Mouse (Mus musculus): ENCODE results near the gene Gipc1. TPM values are rescaled to one million over a fixed set of nuclear protein-coding genes. Genes with fewer than 3 reads are reported as not detected.

The Gipc1 gene
- total RNA-seq, 2 experiments from 2014 or later, result 4.4 to 5.2 TPM

GRCm38 (mm10) chr8:83707554-83707953 is 55.1 kb downstream of the Gipc1 start:
- ATAC-seq (replicated peaks; ENCODE audit: low FRiP score, poor library complexity, severe bottlenecking), result no peak

Other genes starting within 250 kb of the Gipc1 start
- gene Scoc, start 194.3 kb upstream of the Gipc1 start, total RNA-seq (2015; ENCODE audit: low replicate concordance), result 40.9 and 47.0 TPM in 2 replicates
- 52.7 and 55.6 TPM in 2 replicates for gene Scoc, start 194.3 kb upstream of the Gipc1 start, total RNA-seq (2017; ENCODE audit: low replicate concordance)
- gene Olfr370, start 116.9 kb upstream of the Gipc1 start, total RNA-seq (2015; ENCODE audit: low replicate concordance), result not detected in 2 replicates
- not detected in 2 replicates for gene Olfr370, start 116.9 kb upstream of the Gipc1 start, total RNA-seq (2017; ENCODE audit: low replicate concordance)
- 49.8 and 57.9 TPM in 2 replicates for gene Ndufb7, start 86.0 kb upstream of the Gipc1 start, total RNA-seq (2015; ENCODE audit: low replicate concordance)
- gene Ndufb7, start 86.0 kb upstream of the Gipc1 start, total RNA-seq (2017; ENCODE audit: low replicate concordance), result 59.0 and 89.2 TPM in 2 replicates
- gene Tecr, start 44.7 kb upstream of the Gipc1 start, total RNA-seq (2015; ENCODE audit: low replicate concordance), result 130 and 150 TPM in 2 replicates
- gene Tecr, start 44.7 kb upstream of the Gipc1 start, total RNA-seq (2017; ENCODE audit: low replicate concordance), result 47.5 and 77.4 TPM in 2 replicates
- gene Dnajb1, start 44.5 kb upstream of the Gipc1 start, total RNA-seq (2015; ENCODE audit: low replicate concordance), result 12.9 and 25.7 TPM in 2 replicates
- gene Dnajb1, start 44.5 kb upstream of the Gipc1 start, total RNA-seq (2017; ENCODE audit: low replicate concordance), result 15.6 and 19.5 TPM in 2 replicates
- gene Ptger1, start 14.0 kb downstream of the Gipc1 start, total RNA-seq (2015; ENCODE audit: low replicate concordance), result 0.21 TPM in 1 of 2 replicates, not detected in the other
- 0.56 and 0.60 TPM in 2 replicates for gene Ptger1, start 14.0 kb downstream of the Gipc1 start, total RNA-seq (2017; ENCODE audit: low replicate concordance)
- gene Pkn1, start 46.5 kb downstream of the Gipc1 start, total RNA-seq (2015; ENCODE audit: low replicate concordance), result 5.2 and 9.0 TPM in 2 replicates
- 22.3 and 30.6 TPM in 2 replicates for gene Pkn1, start 46.5 kb downstream of the Gipc1 start, total RNA-seq (2017; ENCODE audit: low replicate concordance)
- 20.1 and 40.0 TPM in 2 replicates for gene Ddx39, start 62.5 kb downstream of the Gipc1 start, total RNA-seq (2015; ENCODE audit: low replicate concordance)
- 36.5 and 37.3 TPM in 2 replicates for gene Ddx39, start 62.5 kb downstream of the Gipc1 start, total RNA-seq (2017; ENCODE audit: low replicate concordance)
- gene Adgre5, start 88.6 kb downstream of the Gipc1 start, total RNA-seq (2015; ENCODE audit: low replicate concordance), result 31.8 and 56.7 TPM in 2 replicates
- 17.1 and 27.1 TPM in 2 replicates for gene Adgre5, start 88.6 kb downstream of the Gipc1 start, total RNA-seq (2017; ENCODE audit: low replicate concordance)
- 0.58 and 1.7 TPM in 2 replicates for gene Adgrl1, start 247.4 kb downstream of the Gipc1 start, total RNA-seq (2015; ENCODE audit: low replicate concordance)
- gene Adgrl1, start 247.4 kb downstream of the Gipc1 start, total RNA-seq (2017; ENCODE audit: low replicate concordance), result 0.09 and 0.14 TPM in 2 replicates

Data from erythroblast, adult 5-6 weeks (primary cell).